Mouse (Mus musculus): ENCODE measurements around the gene Kcnt2.

Kcnt2 gene

DNA sequence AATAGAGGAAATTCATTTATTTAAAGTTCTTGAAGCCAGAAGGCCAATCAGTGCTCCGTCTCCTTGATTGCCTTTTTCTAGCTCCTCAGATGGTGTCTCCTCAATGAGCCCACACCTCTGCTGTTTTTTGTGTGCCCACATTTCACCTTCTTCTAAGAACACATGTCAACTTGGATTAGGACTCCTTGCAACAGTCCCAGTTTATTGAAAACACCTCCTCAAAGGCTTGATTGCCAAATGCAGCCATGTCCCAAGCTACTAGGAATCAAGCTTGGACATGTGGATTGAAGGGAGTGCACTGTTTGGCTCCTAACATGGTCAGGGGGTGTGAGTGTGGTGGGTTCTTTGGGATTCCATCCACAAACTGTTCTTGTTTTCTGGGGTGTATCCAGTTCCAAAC, 245.4 kb downstream of the Kcnt2 start:
- peak in 1 of 2 experiments; percentile 37 for DNase-seq (ENCODE audit: low spot score in 2 of 2)

DNA sequence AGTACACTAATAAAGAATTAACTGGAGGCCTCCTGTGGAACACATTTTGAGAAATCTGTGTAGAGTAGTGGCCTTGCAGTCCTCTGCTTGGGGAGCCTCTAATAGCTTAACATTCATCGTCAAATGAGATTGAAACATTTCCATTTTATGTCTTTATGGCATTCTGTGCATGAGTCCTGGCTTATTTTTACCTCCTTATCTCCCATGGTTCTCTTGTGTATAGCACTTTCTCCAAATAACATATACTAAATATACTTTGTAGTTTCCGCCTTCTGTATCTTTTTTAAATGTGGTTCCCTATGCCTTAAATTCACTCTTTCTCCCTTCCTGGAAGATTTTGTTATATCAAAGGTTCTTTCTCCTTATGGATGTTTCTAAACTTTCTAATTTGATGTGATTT, 246.3 kb downstream of the Kcnt2 start:
- no peak for DNase-seq (ENCODE audit: low spot score in 2 of 2)

DNA sequence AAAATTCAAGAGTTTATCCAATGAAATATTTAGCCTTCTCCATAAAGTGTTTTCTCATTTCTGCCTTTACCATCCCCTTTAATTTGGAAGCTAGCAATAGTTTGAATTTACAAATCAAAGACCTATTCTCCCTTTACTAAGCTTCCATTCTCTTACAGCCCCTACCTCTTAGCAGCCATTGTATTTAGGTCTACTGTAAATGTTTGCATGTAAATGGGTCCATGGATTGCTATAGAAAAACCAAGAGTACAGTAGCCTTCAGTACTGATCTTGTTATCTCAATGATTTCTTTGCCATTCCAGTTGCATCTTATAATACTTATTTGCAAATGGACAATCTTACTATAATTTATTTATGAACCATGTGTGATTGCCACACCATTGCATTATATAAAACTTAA, 267.5 kb downstream of the Kcnt2 start:
- DNase-seq (ENCODE audit: low spot score in 2 of 2) = no peak

DNA sequence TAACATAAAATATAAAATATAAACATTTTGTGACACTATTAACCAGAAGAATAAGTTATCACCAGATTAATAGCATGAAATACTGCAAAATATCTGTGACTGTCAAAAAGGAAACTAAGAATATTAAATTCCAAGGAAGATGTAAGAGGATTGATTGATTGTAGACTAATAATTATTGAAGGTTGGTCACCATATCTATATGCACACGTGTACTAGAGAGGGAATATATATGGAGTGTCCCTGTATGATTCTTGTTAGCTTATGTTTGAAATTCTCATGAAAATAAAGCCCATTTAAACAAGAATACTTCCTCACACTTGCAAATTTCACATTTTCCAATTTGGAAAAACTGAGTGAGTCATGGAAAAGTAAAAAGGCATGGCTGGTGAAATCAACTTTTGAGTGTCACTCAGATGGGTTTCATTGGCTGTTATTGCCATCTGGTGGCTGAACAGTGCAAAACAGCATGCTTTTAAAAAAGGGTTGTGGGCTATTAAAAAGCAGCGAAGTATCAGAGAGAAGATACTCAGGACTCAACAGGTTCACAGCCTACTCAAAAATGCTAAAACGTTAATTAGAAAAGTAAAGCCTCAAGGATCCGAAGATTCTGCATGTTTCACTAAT, 285.4 kb downstream of the Kcnt2 start:
- peak; percentile 62 to 75 for DNase-seq (ENCODE audit: low spot score in 2 of 2)

DNA sequence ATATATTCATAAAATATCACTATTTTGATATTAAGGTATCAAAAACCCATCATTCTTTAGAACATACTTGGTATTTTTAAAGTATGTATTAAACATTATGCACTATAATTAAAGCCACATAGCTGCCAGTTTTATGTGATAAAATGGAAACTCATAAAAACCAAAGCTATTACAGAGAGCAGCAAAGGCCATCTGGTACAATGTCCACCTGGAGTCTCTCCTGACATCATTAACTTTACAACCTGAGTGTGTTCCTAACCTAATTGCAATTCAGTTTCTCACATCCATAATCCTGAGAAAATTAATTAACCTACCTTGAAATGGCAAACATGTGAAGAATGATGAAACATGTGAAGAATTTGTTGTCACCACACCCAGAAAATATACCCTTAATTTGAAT, 288.9 kb downstream of the Kcnt2 start:
- DNase-seq (ENCODE audit: low spot score in 2 of 2) = no peak

DNA sequence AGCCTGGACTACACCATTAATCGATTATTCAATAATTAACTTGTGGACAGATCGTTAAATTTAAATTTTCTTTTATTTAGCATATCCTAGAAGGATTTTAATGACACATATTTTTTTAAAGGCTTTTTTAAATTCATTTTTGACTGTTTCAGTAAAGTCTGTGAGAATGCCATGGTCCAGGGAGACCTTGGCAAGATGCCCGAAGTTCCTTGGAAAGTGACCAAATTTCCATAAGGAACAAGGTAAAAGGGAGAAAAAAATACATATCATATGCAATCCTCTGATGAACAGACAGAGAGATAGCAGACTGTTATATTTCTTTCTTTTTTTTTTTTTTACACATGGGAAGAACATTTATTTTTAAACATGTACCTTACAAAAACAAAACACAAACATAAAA, 296.1 kb downstream of the Kcnt2 start:
- DNase-seq (ENCODE audit: low spot score in 2 of 2) = no peak

DNA sequence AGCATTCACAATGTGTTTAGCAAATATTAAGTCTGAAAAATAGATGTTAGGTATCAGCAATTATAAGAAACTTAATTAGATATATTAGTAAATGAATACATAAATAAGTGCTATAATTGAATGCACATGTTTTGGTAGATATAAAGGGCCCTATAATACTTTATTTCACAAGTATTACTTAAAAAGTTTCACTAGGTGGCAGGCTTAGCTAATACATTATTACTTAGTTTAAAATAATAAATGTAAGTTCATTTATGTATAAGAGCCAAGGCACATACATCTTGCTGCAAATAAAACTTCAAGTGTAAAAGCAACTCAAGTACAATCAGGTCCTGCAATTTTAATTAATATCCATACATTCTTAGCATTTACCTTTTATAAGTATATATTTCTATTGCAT, 302.8 kb downstream of the Kcnt2 start:
- DNase-seq (ENCODE audit: low spot score in 2 of 2) = no peak

DNA sequence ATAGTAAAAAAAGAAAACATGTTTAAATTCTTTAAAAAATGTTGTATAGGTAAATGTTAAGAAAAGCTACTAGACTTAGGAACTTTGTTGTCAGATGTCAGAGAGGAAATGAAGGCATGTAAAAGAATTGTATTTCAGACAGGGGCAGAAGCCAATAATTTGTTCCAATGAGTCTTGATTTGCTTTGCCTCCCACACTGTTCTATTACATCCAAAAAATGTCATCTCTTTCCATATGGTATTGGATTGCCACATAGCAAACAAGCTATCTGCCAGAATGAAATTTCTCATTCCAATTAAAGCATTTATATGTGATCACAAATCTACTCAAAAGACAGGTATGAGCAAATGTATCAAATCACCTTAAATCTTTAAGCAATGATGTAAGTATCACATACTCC, 314.8 kb downstream of the Kcnt2 start:
- DNase-seq (ENCODE audit: low spot score in 2 of 2) = no peak

DNA sequence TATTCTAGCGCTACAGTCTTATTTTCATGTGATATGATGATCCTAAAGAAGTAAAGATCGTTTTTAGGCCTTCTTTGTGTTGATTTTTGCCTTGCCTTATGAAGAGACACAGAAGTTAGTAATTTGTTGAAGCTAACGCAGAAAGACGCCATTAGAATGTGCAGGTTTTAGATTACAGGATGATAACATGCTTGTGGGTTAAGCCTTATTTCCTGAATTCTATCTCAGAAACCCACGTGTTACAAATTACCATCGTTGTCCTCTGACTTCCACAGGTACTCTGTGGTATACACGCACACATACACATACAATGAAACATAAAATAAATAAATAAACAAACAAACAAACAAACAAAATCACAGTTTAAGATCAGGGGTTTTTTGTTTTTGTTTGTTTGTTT, 326.2 kb downstream of the Kcnt2 start:
- no peak for DNase-seq (ENCODE audit: low spot score in 2 of 2)

DNA sequence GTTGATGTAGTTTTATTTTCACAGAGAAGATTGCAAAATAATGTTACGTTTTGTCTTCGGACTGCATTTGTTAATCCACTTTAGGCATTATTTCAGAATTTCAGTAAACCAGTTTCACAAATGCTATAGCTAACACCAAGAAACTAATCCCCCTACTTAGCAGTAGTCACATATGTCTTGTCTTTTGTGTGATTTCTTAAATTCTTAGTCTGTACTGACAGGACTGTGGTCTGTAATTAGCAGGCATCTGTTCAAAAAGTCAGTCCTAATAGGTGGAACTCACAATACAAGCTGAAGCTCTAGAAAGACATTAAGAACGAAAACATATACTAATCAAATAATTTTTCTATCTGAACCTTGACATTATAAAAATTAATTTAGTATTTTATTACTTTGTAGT, 332.6 kb downstream of the Kcnt2 start:
- no peak for DNase-seq (ENCODE audit: low spot score in 2 of 2)

DNA sequence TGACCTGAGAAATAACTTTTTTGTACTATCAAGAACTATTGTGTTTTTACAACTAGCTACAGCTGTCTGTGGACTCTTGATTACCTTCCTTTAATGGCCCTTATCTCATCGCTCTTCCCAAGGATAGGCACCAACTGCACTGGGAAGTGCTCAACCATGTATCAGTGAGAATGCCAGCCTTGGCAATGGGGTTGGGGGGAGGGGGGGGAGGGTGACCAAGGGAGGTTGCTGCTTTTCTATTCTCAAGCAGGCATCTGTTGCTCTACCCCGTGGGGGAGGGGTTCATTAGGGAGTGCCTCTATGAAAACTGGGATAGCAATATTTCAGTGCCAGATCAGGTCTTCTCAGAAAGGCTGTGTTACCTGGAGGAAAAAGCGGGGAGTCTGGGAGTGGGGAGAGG, 342.3 kb downstream of the Kcnt2 start:
- no peak for DNase-seq (ENCODE audit: low spot score in 2 of 2)

DNA sequence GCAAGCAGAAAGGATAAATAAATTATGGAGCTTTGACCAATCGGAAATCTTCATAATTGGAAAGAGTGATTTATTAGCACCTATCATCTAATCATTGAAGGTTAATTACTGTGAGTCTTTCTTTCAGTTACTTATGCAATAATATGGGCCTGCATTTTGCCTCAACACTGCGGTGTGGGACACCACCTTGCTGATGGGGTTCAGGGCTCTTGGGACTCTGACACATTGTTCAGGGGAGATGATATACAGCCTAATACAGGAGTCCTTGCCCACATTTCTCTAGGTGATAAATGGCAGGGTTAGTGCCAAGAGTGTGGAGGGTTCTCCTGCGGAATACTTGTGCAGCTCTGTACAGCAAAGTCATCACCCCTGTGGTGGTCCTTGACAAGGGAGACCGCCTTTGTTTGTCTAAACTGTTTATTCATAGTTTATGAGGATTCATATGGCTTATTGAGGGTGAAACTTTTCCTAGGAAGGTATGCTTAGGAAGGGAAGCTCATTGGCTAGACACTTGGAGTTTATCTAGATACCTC, 362.9 kb downstream of the Kcnt2 start:
- DNase-seq (ENCODE audit: low spot score in 2 of 2) = no peak

DNA sequence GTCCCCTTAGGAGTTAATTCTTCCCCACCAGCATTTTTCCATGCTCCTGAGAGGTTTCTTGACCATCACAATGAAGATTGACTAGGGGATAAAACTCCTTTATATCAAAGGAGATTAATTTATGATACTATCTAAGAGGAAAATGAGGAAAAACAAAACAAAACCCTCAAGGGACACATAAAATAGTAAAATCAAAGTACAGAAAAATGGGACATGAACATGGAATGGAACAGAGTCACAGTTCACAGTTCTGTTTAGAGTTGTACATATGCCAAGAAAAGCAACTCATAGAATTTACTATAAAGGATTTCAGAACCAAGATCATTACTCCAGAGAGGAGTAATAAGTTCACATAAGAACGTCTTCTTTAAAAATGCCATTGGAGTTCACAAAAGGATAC, 367.1 kb downstream of the Kcnt2 start:
- no peak for DNase-seq (ENCODE audit: low spot score in 2 of 2)

DNA sequence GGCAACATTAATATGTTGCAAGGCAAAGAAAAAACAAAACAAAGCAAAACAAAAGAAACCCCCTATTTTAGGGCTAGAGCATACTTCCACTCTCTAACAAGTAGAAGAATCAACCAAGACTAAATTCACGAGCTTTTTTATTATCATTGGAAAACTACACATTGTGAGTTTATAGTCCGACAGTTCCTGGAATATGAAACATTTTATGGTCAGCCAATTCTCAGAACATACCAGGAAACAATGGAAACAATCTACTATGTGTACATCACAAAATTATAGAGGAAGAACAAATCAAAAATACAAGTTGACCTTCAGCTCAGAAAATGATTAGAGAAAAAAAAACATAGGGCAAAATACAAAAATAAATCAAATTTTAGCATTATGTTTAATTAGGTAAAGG, 368.9 kb downstream of the Kcnt2 start:
- DNase-seq (ENCODE audit: low spot score in 2 of 2) = no peak

DNA sequence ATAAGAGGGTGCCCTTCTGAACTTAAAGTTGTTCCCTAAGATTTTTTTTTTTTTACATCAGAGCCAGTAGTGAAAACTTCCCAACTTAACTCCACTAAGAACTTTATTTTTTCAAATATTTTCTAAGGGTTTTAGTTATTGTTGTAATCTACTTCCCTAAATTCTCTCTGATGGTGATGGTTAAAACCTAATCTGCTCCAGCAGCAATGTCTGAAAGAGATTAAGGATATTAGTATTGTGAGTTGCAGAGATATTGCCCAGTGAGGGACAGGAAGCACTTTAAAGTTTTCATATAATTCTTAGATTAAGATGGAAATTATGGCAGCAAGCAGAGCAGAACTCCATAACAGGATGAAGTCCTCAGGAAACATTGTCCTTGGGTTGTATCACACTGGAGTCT, 372.2 kb downstream of the Kcnt2 start:
- DNase-seq (ENCODE audit: low spot score in 2 of 2) = no peak

DNA sequence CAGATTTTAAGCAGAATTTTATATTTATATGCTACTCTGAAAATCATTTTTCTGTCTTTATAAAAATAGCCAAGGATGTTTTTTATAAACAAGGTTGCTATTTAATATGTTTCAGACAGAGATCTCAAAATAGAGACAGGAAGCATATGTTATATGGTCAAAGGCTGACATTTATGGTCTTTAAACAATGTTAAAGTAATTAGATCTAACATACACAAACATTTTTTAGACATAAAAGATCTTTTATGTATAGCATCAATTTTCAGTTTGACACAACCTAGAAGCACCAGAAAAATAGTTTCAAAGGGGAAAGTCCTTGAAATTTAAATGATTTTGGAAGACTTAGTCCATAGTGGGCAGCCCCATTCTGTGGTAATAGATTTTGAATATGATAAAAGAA, 379.0 kb downstream of the Kcnt2 start:
- no peak for DNase-seq (ENCODE audit: low spot score in 2 of 2)

DNA sequence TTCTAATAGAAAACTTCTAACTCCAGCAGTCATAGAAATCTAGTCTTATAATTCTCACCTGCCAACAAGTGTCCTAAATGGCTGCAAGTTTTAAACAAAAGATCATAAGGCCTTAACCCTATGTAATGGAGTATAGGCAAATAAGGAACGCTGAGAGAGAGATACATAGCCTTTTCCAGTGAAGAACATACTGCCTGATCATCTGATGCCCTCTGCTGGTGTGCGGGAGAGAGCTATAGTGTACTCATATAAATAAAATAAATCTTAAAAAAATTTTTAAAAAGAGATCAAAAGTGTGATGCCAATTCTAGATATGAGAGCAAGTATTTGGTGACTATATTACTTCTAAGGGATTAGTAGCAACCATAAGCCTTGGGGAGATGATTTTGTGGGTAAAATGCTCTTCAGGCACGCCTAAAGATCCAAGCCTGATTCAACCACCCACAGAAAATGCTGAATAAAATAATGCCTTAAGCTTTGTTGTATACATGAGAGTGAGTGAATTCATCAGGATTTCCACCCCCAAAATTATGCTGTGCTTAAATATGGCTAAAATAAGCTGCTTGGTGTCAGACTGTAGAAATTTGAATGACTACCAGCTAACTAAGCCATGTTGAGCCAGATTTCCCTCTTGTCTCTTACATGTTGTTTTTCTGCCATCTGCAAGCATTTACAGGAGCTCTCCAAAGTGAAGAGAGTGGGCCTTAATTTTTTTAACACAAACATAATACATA, 413.8 kb downstream of the Kcnt2 start:
- DNase-seq (ENCODE audit: low spot score in 2 of 2) = peak; percentile 33 to 54

DNA sequence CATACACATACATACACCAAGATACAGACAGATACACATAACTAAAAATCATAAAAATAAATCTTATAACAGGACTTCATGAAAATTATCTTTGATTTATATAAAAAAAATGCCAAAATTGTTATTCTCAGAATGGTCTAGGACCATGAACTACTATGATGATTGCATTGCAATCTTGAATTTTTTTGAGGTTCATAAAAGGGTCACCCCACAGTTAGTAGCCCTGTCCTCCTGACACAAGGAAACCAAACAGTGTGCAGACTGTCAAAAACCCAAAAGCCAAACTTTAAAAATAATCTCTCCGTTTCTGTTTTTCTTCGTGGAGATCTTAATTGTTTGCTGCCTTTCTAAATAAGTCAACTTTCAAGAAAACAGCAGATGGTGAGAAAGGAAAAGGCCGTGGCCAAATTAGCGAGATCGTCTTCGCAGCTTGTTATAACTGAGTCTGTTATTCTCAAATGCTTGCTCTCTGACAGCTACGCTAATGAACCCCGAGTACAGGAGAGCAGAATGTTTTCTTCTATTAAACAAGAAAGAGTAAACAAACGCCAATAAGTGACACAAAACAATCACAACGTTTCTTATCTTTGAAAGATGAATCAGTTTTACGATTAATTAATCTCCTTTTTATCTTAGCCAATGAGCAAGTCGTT, 414.9 kb downstream of the Kcnt2 start:
- peak; percentile 20 to 22 for DNase-seq (ENCODE audit: low spot score in 2 of 2)

DNA sequence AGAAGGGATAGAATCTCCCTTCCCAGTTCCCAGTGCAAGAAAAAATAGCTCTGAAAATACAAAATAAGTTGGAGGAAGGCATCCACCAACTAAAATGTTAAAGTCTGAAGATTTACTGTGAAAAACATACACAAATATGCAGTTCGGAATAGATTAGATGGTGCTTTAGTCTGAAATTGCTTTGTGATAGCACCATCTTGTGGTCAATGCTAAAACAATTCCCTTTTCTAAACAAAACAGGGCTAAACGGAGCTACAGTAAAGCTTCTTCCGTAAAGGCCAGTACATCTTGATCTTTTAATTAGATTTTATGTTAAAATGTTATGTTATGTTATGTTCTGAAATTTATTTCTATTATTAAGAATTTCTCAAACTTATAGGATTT, 415.4 kb downstream of the Kcnt2 start:
- DNase-seq (ENCODE audit: low spot score in 2 of 2) = no peak

All from right cerebral cortex, postnatal 10 days (tissue).